Mouse (Mus musculus) effector memory CD4-positive, alpha-beta T cell, adult 5 months (primary cell): Measurements from ENCODE around the gene Gm11027. TPM values are rescaled to one million over a fixed set of nuclear protein-coding genes. Genes with fewer than 3 reads are reported as not detected.

Source experiments
- polyA plus RNA-seq: library from polyadenylated mRNA; unstranded; fragments of 100-300 nt; shearing (Covaris generic); gene quantifications from one replicate; pipeline ENCODE4 v1.2.1, GENCODE M21; 2017

Gene Gm11027
- polyA plus RNA-seq: not detected

DNA sequence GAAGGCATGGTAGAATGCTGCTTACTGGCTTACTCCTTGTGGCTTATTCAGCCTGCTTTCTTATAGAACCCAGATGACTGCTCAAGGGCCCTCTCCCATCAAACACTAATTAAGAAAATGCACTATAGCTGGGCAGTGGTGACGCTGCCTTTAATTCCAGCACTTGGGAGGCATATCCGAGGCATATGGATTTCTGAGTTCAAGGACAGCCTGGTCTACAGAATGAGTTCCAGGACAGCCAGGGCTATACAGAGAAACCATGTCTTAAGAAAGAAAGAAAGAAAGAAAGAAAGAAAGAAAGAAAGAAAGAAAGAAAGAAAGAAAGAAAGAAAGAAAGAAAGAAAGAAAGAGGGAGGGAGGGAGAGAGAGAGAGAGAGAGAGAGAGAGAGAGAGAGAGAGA is at the start of gene Gm11027:
Gm11027 (plus strand) TSS at position 301 of the 400 bp plus-strand sequence.

DNA sequence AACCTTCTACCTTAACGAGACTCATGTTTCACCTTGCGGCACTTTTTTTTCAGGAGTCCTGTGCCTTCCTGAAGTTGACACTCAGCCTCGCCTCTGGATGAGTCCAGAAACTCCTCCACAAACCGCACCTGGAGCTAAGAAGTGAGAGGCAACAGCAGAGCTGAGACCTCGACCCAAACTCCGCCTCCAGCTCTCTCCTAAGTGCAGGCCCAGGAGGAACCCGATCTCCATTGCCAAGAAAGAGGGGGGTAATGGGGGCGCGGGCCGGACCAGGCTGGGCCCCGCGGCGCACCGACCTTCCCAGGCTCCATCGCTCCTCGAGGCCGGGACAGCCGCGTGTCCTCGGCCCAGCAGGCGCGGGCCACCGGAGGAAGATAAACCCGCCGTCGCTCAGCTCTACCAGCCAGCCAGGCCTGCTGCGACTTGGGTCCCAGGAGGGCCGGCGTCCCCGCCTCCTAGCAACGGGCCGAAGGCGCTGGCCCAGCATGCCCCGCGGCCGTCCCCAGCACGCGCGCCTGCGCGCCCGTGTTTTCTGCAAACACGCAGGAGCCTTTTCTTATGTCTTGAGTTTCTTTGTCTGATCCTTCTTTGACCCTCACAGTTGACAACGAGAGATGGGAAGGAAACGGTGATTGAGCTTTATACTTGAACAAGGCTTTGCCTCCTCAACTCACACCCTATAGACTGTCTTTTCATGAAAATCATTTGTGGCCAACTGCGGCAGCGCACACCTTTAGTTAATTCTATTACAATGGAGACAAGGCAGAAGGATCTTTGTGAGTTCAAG is 12.4 kb upstream of the Gm11027 start, which contains the start of gene Wdr60:
Wdr60 (minus strand) TSS at position 468 of the 787 bp plus-strand sequence.

DNA sequence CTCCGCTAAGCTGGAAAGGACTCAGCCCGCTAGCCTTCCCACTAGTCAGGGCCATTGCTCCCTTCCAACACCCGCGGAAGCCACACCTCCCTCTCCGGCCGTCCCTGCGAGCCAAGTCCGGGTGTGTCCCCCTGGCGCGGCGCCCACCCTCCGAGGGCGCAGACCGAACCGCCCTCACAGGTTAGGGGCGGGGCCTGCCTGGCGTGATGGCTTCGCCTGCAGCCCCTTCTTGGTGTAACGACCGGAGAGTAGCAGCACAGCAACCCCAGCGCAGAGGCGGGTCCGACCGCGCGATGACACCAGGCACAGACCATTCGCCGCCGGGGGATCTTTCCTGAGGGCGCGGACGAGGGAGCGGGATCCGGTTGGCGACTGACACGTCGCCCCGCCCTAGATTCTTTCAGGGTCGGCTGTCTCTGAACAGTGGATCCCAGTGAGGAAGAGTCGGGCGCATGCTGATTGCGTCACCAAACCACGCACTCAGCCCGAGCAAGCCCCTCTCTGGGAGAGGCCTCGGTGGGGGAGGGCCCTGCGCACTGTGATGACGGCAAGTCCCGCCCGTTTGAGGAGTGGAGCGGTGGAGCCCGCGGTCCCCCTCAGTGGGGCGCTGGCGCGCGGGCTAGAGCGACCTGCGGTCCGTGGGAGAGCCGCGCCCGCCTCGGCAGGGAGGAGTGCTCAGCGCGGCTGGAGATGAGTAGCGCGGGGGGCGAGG is 5.6 kb downstream of the Gm11027 start, which contains the start of gene Esyt2:
Esyt2 (plus strand) TSS at position 544 of the 712 bp plus-strand sequence.

Other genes with a start within 250 kb of the Gm11027 start
- 29.5 TPM for gene Zfp386, start 227.7 kb upstream of the Gm11027 start, polyA plus RNA-seq
- 0.72 TPM for gene Vipr2, start 197.7 kb upstream of the Gm11027 start, polyA plus RNA-seq
- 0.62 TPM for gene Wdr60, start 12.4 kb upstream of the Gm11027 start, polyA plus RNA-seq
- 214 TPM for gene Esyt2, start 5.8 kb downstream of the Gm11027 start, polyA plus RNA-seq
- gene Ncapg2, start 130.0 kb downstream of the Gm11027 start, polyA plus RNA-seq: 3.5 TPM
- not detected for gene Ptprn2, start 210.3 kb downstream of the Gm11027 start, polyA plus RNA-seq